Mouse (Mus musculus): ENCODE data around the gene Nudt16l1.
A peak's percentile ranks its signal among the peaks of the same experiment; 100 is the strongest.

Nudt16l1 gene

GRCm38 (mm10) chr16:4957446-4957845 lies 18.9 kb downstream of the Nudt16l1 start:
- no peak for DNase-seq (ENCODE audit: low spot score in 2 of 2)

GRCm38 (mm10) chr16:4960260-4960659 lies 21.7 kb downstream of the Nudt16l1 start:
- no peak for DNase-seq (ENCODE audit: low spot score in 2 of 2)

- no peak for DNase-seq (ENCODE audit: low spot score in 2 of 2)
Observed at GRCm38 (mm10) chr16:4963346-4963745, 24.8 kb downstream of the Nudt16l1 start.

- DNase-seq (ENCODE audit: low spot score in 2 of 2) = peak; percentile 98 to 100
Observed at GRCm38 (mm10) chr16:4963797-4964709, 25.5 kb downstream of the Nudt16l1 start, which contains the start of gene Anks3. TSS of gene Anks3 (minus strand) at chr16:4964205.

DNA sequence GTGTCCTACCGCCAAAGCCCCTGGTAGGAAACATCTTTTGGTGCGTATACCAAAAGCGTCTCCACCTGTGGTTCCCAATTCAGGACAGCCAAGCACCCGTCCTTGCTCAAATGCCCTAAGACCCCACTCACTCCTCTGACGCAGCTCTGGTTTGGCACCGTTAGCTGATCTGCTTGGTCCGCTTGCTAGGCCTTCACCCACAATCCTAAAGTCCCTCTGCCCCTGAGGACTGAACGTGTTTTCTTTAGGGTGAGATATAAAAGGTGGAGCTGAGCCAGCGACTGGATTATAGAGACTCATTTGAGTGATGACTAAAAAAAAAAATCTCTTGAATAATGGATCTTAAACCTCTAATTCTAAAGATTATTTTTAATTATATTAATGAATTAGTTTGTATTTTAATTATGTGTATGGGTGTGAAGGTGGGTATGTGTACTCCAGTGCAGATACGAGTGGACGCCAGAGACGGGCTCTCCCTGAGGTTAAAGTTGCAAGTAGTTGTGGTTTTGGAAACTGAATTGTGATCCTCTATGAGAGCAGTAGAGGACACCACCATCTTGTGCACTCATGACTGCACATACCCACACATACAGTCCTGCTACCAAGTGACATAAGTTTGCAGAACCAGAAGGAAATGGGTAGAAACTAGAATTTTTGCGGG lies 26.3 kb downstream of the Nudt16l1 start:
- no peak for DNase-seq (ENCODE audit: low spot score in 2 of 2)

DNA sequence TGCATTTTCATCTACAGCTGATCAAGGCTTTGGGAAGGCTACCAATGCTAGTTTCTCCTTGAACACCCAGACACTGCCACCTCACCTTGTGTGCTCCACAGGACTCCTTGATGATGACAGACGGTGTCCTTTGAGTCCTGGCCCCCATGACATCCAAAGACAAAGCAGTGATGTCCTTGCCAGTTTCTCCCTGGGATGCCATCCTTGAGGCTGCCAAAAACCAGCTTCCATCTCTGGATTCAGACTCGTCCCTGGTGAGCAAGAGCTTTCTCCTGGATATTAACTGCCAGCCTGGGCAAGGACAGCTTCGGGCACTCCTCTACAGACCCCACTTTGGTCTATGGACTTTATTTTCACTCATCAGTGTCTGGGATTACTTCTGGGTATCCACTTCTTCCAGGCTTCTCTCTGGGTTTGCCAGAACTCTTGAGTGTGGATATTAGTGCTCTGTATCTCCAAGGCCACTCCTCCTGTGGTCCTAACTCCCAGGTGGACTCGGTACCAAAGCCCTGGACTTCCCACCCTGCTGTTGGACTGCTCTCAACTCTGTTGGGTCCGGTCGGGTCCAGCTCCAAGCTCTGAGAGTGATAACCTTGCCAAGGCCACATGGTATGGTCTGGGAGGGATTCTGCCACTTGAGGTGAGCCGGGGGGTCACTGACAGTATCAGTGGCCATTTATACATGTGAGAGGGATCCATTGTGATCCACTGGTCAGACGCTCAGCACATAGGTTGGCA lies 27.0 kb downstream of the Nudt16l1 start:
- DNase-seq (ENCODE audit: low spot score in 2 of 2) = no peak

GRCm38 (mm10) chr16:4968426-4968825 lies 29.9 kb downstream of the Nudt16l1 start:
- DNase-seq (ENCODE audit: low spot score in 2 of 2) = no peak

DNA sequence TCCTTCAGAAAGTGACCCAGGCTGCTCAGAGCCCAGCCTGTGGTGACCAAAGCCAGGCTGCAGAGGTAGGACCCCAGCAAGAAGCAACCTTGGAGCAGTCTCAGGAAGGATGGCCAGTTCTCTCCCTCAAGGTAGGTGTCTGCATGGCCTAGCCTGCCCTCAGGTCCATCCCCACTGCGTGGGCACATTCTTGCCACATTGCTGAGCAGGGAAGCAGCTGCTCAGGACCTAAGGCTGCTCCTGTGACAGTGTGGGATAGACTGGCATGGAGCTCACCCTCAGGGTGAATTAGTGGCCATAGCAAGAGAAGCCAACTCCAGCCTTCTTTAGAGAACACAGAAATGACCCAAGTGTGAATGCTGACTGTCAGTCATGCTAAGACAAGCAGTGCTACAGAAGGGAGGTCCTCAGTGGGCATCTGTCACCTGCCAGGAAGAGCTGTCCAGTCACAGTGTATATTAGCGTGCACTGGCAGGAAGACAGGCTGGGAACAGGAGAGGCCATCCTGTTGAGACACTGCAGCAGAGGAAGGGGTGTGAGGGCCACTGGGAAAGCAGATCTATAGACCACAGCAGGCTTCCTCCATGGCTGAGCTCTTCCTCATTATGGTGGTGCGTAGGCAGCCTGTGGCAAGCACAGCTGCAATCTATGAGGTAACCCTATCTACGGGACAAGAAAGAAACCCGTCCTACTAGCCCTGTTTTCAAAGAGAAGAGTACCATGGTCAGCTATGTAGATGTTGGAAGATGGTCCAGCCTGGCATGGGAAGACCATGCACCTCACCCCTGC lies 30.7 kb downstream of the Nudt16l1 start:
- no peak for DNase-seq (ENCODE audit: low spot score in 2 of 2)

DNA sequence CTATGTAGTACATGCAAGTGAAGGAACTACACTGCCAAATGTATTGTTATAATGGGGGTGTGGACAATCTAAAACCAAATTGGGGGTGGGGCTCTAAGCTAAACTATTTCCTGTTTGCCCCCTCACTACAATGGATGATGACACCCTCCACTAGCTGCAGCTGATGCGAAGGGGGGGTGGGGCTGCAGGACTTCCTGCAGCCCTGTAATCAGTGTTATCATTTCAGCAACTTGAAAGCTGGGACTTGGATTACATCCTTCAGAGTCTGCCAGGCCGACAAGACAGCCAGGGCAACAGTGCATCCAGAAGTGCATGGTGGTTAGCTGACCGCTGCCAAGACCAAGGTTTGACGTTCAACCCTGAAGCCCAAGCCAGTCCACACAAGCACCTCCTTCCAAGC lies 33.1 kb downstream of the Nudt16l1 start:
- DNase-seq (ENCODE audit: low spot score in 2 of 2) = no peak

GRCm38 (mm10) chr16:4974521-4974920 lies 36.0 kb downstream of the Nudt16l1 start:
- no peak for DNase-seq (ENCODE audit: low spot score in 2 of 2)

DNA sequence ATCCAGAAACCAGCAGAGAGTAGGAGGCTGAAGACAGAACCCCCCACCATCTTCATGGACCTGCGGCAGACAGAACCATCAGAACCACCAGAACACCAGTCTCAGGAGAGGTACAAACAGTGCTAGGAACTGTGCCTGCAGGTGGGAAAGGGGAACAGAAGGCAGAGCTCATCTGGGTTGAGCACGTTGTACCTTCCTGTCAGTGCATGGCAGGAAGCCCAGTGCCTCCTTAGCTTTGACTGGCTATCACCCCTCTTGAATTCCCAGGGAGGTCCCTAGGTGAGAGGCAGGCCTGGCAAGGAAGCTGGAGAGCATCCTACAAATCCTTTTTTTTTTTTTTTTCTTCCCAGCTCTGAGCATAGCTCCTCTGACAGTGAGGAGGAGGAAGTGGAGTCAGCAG lies 37.6 kb downstream of the Nudt16l1 start:
- peak in 1 of 2 experiments; percentile 52 for DNase-seq (ENCODE audit: low spot score in 2 of 2)

GRCm38 (mm10) chr16:4978275-4979051 lies 39.9 kb downstream of the Nudt16l1 start:
- peak in 1 of 2 experiments; percentile 47 for DNase-seq (ENCODE audit: low spot score in 2 of 2)

- no peak for DNase-seq (ENCODE audit: low spot score in 2 of 2)
Observed at GRCm38 (mm10) chr16:4979755-4980380, 41.3 kb downstream of the Nudt16l1 start.

DNA sequence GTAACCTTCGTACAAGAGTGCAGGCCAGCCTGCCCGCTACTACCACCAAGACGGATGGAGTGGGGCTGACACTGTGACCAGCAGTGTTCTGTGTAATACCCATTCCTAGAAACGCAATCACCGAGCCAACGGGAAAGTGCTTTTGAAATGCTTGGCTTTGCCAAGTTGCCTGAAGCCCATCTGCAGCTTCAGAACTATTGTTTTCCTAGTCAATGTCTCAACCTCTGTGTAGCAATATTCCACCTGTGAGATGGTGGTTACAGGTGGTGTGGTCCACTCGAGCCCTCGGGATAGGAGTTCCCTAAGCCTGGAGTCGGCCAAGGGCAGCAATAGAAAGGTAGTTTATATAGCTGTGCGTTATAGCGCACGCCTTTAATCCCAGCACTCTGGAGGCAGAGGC lies 46.2 kb downstream of the Nudt16l1 start:
- no peak for DNase-seq (ENCODE audit: low spot score in 2 of 2)

Measured in left cerebral cortex, adult 9 months (tissue).